ENCODE assay signal across 8 mouse cellular contexts in the genomic region with DNA sequence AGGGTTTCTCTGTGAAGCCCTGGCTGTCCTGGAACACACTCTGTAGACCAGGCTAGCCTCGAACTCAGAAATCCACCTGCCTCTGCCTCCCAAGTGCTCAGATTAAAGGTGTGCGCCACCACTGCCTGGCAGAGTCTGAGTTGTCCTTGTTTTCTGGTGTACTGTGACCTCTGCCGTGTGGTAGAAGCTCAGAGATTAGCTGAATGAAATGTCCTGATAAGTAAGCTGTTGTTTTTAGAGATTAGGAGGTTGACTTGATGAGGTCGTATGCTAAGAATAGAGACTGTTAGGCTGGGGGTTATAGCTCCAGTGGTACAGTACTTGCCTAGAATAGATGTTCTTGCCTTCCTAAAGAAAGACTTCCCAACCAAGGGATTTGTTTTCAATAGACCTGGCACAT. TPM values are rescaled to one million over a fixed set of nuclear protein-coding genes. Genes with fewer than 3 reads are reported as not detected.
DNase-seq lines count a peak whose midpoint lies in the region; ATAC-seq and TF ChIP-seq lines count a peak whose summit lies in the region.

No protein-coding gene starts in this region.

- peak overlapping the region; percentile 76; the same call in 1 of the 2 replicates for H3K4me3 ChIP-seq in kidney, embryonic 14.5 days (ENCODE audit: low read length)
- peak overlapping the region; percentile 94 for H3K4me3 ChIP-seq in embryonic facial prominence, embryonic 13.5 days
- no peak overlapping the region; the same call in 1 of the 2 replicates for H3K4me3 ChIP-seq in hindbrain, postnatal 0 days (ENCODE audit: low read length)
- peak overlapping the region; percentile 94 for H3K4me3 ChIP-seq in midbrain, embryonic 16.5 days (ENCODE audit: low read depth, low read length)

- H3K9me3 ChIP-seq in kidney, embryonic 14.5 days (ENCODE audit: control insufficient read depth, low read length): no peaks in the 10 kb centered on the region
- H3K9me3 ChIP-seq in embryonic facial prominence, embryonic 13.5 days: no peaks in the 10 kb centered on the region
- H3K9me3 ChIP-seq in hindbrain, postnatal 0 days (ENCODE audit: low read length): no peaks in the 10 kb centered on the region
- no peaks in the 10 kb centered on the region for H3K9me3 ChIP-seq in midbrain, embryonic 16.5 days (replicated peaks; ENCODE audit: control insufficient read depth, low read length, poor library complexity, severe bottlenecking)

- no peak overlapping the region for H3K27ac ChIP-seq in kidney, embryonic 14.5 days (ENCODE audit: low read depth, low read length)
- no peak overlapping the region for H3K27ac ChIP-seq in embryonic facial prominence, embryonic 13.5 days
- H3K27ac ChIP-seq in hindbrain, postnatal 0 days: peak overlapping the region; percentile 99; the same call in 1 of the 2 replicates
- no peak overlapping the region for H3K27ac ChIP-seq in midbrain, embryonic 16.5 days (ENCODE audit: low read length)

- peaks cover 19% of the 10 kb centered on the region for H3K4me1 ChIP-seq in kidney, embryonic 14.5 days (ENCODE audit: control insufficient read depth, insufficient read depth, low read length)
- H3K4me1 ChIP-seq in embryonic facial prominence, embryonic 13.5 days: peaks cover 25% of the 10 kb centered on the region
- H3K4me1 ChIP-seq in hindbrain, postnatal 0 days (ENCODE audit: insufficient read depth, low read length): peaks cover 21% of the 10 kb centered on the region
- peaks cover 33% of the 10 kb centered on the region for H3K4me1 ChIP-seq in midbrain, embryonic 16.5 days (ENCODE audit: control insufficient read depth, insufficient read depth, low read length)

- 83% methylated on average over 4 of the region's 4 CpGs for WGBS in kidney, embryonic 14.5 days
- 88% methylated on average over 4 of the region's 4 CpGs for WGBS in embryonic facial prominence, embryonic 13.5 days
- WGBS in hindbrain, postnatal 0 days: 87% methylated on average over 4 of the region's 4 CpGs
- WGBS in midbrain, embryonic 16.5 days: 88% methylated on average over 4 of the region's 4 CpGs

- peaks cover 29% of the 10 kb centered on the region for H3K36me3 ChIP-seq in kidney, embryonic 14.5 days (ENCODE audit: control insufficient read depth, insufficient read depth, low read length)
- peaks cover 38% of the 10 kb centered on the region for H3K36me3 ChIP-seq in embryonic facial prominence, embryonic 13.5 days
- peaks cover 6% of the 10 kb centered on the region; the same call in 1 of the 2 replicates for H3K36me3 ChIP-seq in hindbrain, postnatal 0 days (ENCODE audit: insufficient read depth, low read length)
- peaks cover 12% of the 10 kb centered on the region; the same call in 1 of the 2 replicates for H3K36me3 ChIP-seq in midbrain, embryonic 16.5 days (ENCODE audit: control insufficient read depth, insufficient read depth, low read length)

- TF ChIP-seq CTCF in hindbrain, postnatal 0 days (IDR thresholded peaks at IDR 0.05; ENCODE audit: low read depth): no peak

- no peak for ATAC-seq in kidney, embryonic 14.5 days (ENCODE audit: low FRiP score, low TSS enrichment)
- ATAC-seq in embryonic facial prominence, embryonic 13.5 days (ENCODE audit: insufficient number of reproducible peaks, insufficient read depth, low FRiP score, low TSS enrichment, low read depth): no peak
- ATAC-seq in hindbrain, postnatal 0 days: no peak
- ATAC-seq in midbrain, embryonic 16.5 days: no peak

- H3K27me3 ChIP-seq in kidney, embryonic 14.5 days (ENCODE audit: control insufficient read depth, insufficient read depth, low read length): no peaks in the 10 kb centered on the region
- no peaks in the 10 kb centered on the region for H3K27me3 ChIP-seq in embryonic facial prominence, embryonic 13.5 days
- no peaks in the 10 kb centered on the region for H3K27me3 ChIP-seq in hindbrain, postnatal 0 days (ENCODE audit: insufficient read depth, low read length)
- H3K27me3 ChIP-seq in midbrain, embryonic 16.5 days (ENCODE audit: control insufficient read depth, insufficient read depth, low read depth, low read length): no peaks in the 10 kb centered on the region

- no peak for DNase-seq in kidney, adult 9 months
- no peak for DNase-seq in hindbrain, postnatal 0 days (ENCODE audit: low spot score)
- no peak for DNase-seq in embryo, embryonic 10.5 days (ENCODE audit: low spot score)
- no peak for DNase-seq in thymus, postnatal 10 days (ENCODE audit: low spot score in 2 of 2)
- DNase-seq in frontal cortex, adult 2 months (ENCODE audit: extremely low spot score in 1 of 2, low spot score in 1 of 2): no peak

- H3K4me2 ChIP-seq in kidney, embryonic 14.5 days (replicated peaks; ENCODE audit: low read depth, low read length): peak overlapping the region; percentile 60
- peak overlapping the region; percentile 86 for H3K4me2 ChIP-seq in embryonic facial prominence, embryonic 13.5 days
- H3K4me2 ChIP-seq in hindbrain, postnatal 0 days (ENCODE audit: low read depth, low read length): peak overlapping the region; percentile 96
- H3K4me2 ChIP-seq in midbrain, embryonic 16.5 days (ENCODE audit: low read length): peak overlapping the region; percentile 78

- H3K9ac ChIP-seq in kidney, embryonic 14.5 days (ENCODE audit: low read depth, low read length): peak overlapping the region; percentile 77; the same call in 1 of the 2 replicates
- H3K9ac ChIP-seq in embryonic facial prominence, embryonic 13.5 days: peak overlapping the region; percentile 89; the same call in 1 of the 2 replicates
- peak overlapping the region; percentile 86 for H3K9ac ChIP-seq in hindbrain, postnatal 0 days (replicated peaks; ENCODE audit: low read length)
- no peak overlapping the region for H3K9ac ChIP-seq in midbrain, embryonic 16.5 days (ENCODE audit: low read depth, low read length)

RNA-seq across cellular contexts. Expression of a gene that starts 1.2 kb away (rescaled TPM):
- 317 and 358 TPM in 2 replicates for polyA plus RNA-seq in kidney, embryonic 14.5 days (2014; fragmentation: Nextera tagmentation; extraction: Ambion mirVana)
- 437 and 448 TPM in 2 replicates for polyA plus RNA-seq in embryonic facial prominence, embryonic 13.5 days (2015; fragmentation: Nextera tagmentation; extraction: Ambion mirVana)
- total RNA-seq in hindbrain, postnatal 0 days (2014; rRNA removed): 105 and 106 TPM in 2 replicates
- polyA plus RNA-seq in hindbrain, postnatal 0 days (2015; fragmentation: Nextera tagmentation; extraction: Ambion mirVana): 268 and 276 TPM in 2 replicates
- polyA plus RNA-seq in midbrain, embryonic 16.5 days (2015; fragmentation: Nextera tagmentation; extraction: Ambion mirVana): 273 and 286 TPM in 2 replicates
- polyA plus RNA-seq in frontal cortex, adult 2 months (2012; rRNA removed): 153 and 170 TPM in 2 replicates

RNA-seq across cellular contexts. Expression of a gene that starts 1.2 kb away (rescaled TPM):
- polyA plus RNA-seq in kidney, embryonic 14.5 days (2014; fragmentation: Nextera tagmentation; extraction: Ambion mirVana): 26.6 and 27.8 TPM in 2 replicates
- 31.5 and 34.2 TPM in 2 replicates for polyA plus RNA-seq in embryonic facial prominence, embryonic 13.5 days (2015; fragmentation: Nextera tagmentation; extraction: Ambion mirVana)
- 65.2 and 66.5 TPM in 2 replicates for total RNA-seq in hindbrain, postnatal 0 days (2014; rRNA removed)
- polyA plus RNA-seq in hindbrain, postnatal 0 days (2015; fragmentation: Nextera tagmentation; extraction: Ambion mirVana): 79.4 and 80.3 TPM in 2 replicates
- 47.9 and 49.2 TPM in 2 replicates for polyA plus RNA-seq in midbrain, embryonic 16.5 days (2015; fragmentation: Nextera tagmentation; extraction: Ambion mirVana)
- 47.5 and 53.5 TPM in 2 replicates for polyA plus RNA-seq in frontal cortex, adult 2 months (2012; rRNA removed)

RNA-seq across cellular contexts. Expression of a gene that starts 8.1 kb away (rescaled TPM):
- 30.8 and 35.1 TPM in 2 replicates for polyA plus RNA-seq in kidney, embryonic 14.5 days (2014; fragmentation: Nextera tagmentation; extraction: Ambion mirVana)
- 12.5 and 15.3 TPM in 2 replicates for polyA plus RNA-seq in embryonic facial prominence, embryonic 13.5 days (2015; fragmentation: Nextera tagmentation; extraction: Ambion mirVana)
- total RNA-seq in hindbrain, postnatal 0 days (2014; rRNA removed): 22.5 and 27.1 TPM in 2 replicates
- polyA plus RNA-seq in hindbrain, postnatal 0 days (2015; fragmentation: Nextera tagmentation; extraction: Ambion mirVana): 28.5 and 32.9 TPM in 2 replicates
- polyA plus RNA-seq in midbrain, embryonic 16.5 days (2015; fragmentation: Nextera tagmentation; extraction: Ambion mirVana): 30.2 and 33.6 TPM in 2 replicates
- polyA plus RNA-seq in frontal cortex, adult 2 months (2012; rRNA removed): 57.5 and 60.3 TPM in 2 replicates

RNA-seq across cellular contexts. Expression of a gene that starts 14.5 kb away (rescaled TPM):
- 40.2 and 42.4 TPM in 2 replicates for polyA plus RNA-seq in kidney, embryonic 14.5 days (2014; fragmentation: Nextera tagmentation; extraction: Ambion mirVana)
- 48.9 and 50.1 TPM in 2 replicates for polyA plus RNA-seq in embryonic facial prominence, embryonic 13.5 days (2015; fragmentation: Nextera tagmentation; extraction: Ambion mirVana)
- 79.8 and 108 TPM in 2 replicates for total RNA-seq in hindbrain, postnatal 0 days (2014; rRNA removed)
- 114 and 118 TPM in 2 replicates for polyA plus RNA-seq in hindbrain, postnatal 0 days (2015; fragmentation: Nextera tagmentation; extraction: Ambion mirVana)
- polyA plus RNA-seq in midbrain, embryonic 16.5 days (2015; fragmentation: Nextera tagmentation; extraction: Ambion mirVana): 149 and 163 TPM in 2 replicates
- 85.9 and 110 TPM in 2 replicates for polyA plus RNA-seq in frontal cortex, adult 2 months (2012; rRNA removed)

RNA-seq across cellular contexts. Expression of a gene that starts 34.0 kb away (rescaled TPM):
- 654 and 725 TPM in 2 replicates for polyA plus RNA-seq in kidney, embryonic 14.5 days (2014; fragmentation: Nextera tagmentation; extraction: Ambion mirVana)
- 775 and 811 TPM in 2 replicates for polyA plus RNA-seq in embryonic facial prominence, embryonic 13.5 days (2015; fragmentation: Nextera tagmentation; extraction: Ambion mirVana)
- total RNA-seq in hindbrain, postnatal 0 days (2014; rRNA removed): 224 and 226 TPM in 2 replicates
- polyA plus RNA-seq in hindbrain, postnatal 0 days (2015; fragmentation: Nextera tagmentation; extraction: Ambion mirVana): 426 and 460 TPM in 2 replicates
- 434 and 456 TPM in 2 replicates for polyA plus RNA-seq in midbrain, embryonic 16.5 days (2015; fragmentation: Nextera tagmentation; extraction: Ambion mirVana)
- 271 and 307 TPM in 2 replicates for polyA plus RNA-seq in frontal cortex, adult 2 months (2012; rRNA removed)
